ENCODE assay signal across 8 mouse cellular contexts in genomic region chr2:84670569-84670933, GRCm38 (mm10). TPM values are rescaled to one million over a fixed set of nuclear protein-coding genes. Genes with fewer than 3 reads are reported as not detected.
DNase-seq lines count a peak whose midpoint lies in the region; ATAC-seq and TF ChIP-seq lines count a peak whose summit lies in the region.

Gene Selenoh (minus strand): TSS chr2:84670770.

- POLR2A ChIA-PET in Patski (lab: Charles Lee), result no interaction called here

- H3K4me2 ChIP-seq in hindbrain, embryonic 14.5 days (replicated peaks), result peak within 1 kb of the TSS; percentile 65

- peak; percentile 57 for ATAC-seq in Patski
- ATAC-seq in hindbrain, embryonic 14.5 days (ENCODE audit: low FRiP score), result peak; percentile 98

- no peak for DNase-seq in Patski (ENCODE audit: low read depth, low spot score)
- DNase-seq in cerebellum, postnatal 14 days, result peak; percentile 90 to 93
- peak; percentile 68 to 83 for DNase-seq in frontal cortex, postnatal 25 days (ENCODE audit: low spot score in 2 of 2)
- peak; percentile 94 for DNase-seq in hindbrain, embryonic 14.5 days (ENCODE audit: low spot score)
- peak; percentile 80 to 81 for DNase-seq in layer of hippocampus, postnatal 36 days
- DNase-seq in lung, postnatal 36 days, result peak; percentile 92
- peak; percentile 97 for DNase-seq in retina, postnatal 1 day
- DNase-seq in urinary bladder, adult 18-20 months (ENCODE audit: low spot score in 2 of 2), result peak; percentile 65 to 66

- H3K27me3 ChIP-seq in Patski, result no peaks in the 10 kb centered on the region
- no peaks in the 10 kb centered on the region for H3K27me3 ChIP-seq in hindbrain, embryonic 14.5 days (ENCODE audit: control insufficient read depth, insufficient read depth, low read length)

- peaks cover 10% of the 10 kb centered on the region for H3K4me1 ChIP-seq in hindbrain, embryonic 14.5 days (replicated peaks; ENCODE audit: control insufficient read depth, insufficient read depth, low read length)

- H3K36me3 ChIP-seq in hindbrain, embryonic 14.5 days (replicated peaks; ENCODE audit: control insufficient read depth, insufficient read depth), result peaks cover 32% of the 10 kb centered on the region

- no peaks in the 10 kb centered on the region for H3K9me3 ChIP-seq in hindbrain, embryonic 14.5 days (ENCODE audit: control insufficient read depth, low read length)

- WGBS in hindbrain, embryonic 14.5 days, result 0% methylated on average over 20 of the region's 20 CpGs

- CTCF ChIA-PET in Patski (lab: Charles Lee), result interaction anchor here (1.5 kb wide), 1 partner anchor 14 kb away, joined by 4 read pairs; no protein-coding TSS in a partner anchor

- in situ Hi-C loops in Patski (cut with MboI; ENCODE audit: low pct_unique_long_range_greater_than_20kb), result no loop called here

- peak within 1 kb of the TSS; percentile 70 for H3K4me3 ChIP-seq in hindbrain, embryonic 14.5 days (replicated peaks; ENCODE audit: low read length)

- H3K27ac ChIP-seq in hindbrain, embryonic 14.5 days, result peak within 1 kb of the TSS; percentile 86

- TF ChIP-seq CTCF in Patski (IDR thresholded peaks at IDR 0.05), result no peak

- H3K9ac ChIP-seq in hindbrain, embryonic 14.5 days, result peak within 1 kb of the TSS; percentile 80

RNA-seq across cellular contexts. Expression of gene Selenoh, which starts in this region (rescaled TPM):
- 60.4 TPM for polyA plus RNA-seq in Patski (2021)
- 196 and 205 TPM in 2 replicates for polyA plus RNA-seq in hindbrain, embryonic 14.5 days (2014; fragmentation: Nextera tagmentation; extraction: Ambion mirVana)
- 10 to 100 TPM; 26.7 to 28.3 TPM for total RNA-seq in layer of hippocampus, postnatal 36 days (2021)
